Mouse (Mus musculus) forebrain, embryonic 11.5 days (tissue): ENCODE data around the gene Chrnb2. TPM values are rescaled to one million over a fixed set of nuclear protein-coding genes. Genes with fewer than 3 reads are reported as not detected.

Source experiments
- ATAC-seq: fragments of 200-750 bp; cut with Nextera tagmentation; replicated peaks from 2 replicates; pipeline ENCODE4 v1.8.0; 2017; ENCODE audit warnings: moderate TSS enrichment; ENCODE audit not compliant: low FRiP score
- DNase-seq: peaks from one replicate; pipeline ENCODE4 v3.0.0-alpha.2; 2017; ENCODE audit warnings: low spot score
- H3K27ac ChIP-seq: fragments of 300-500 bp; sonication (generic); 2 replicates; pipeline ENCODE4 v1.5.1; 2014; ENCODE audit warnings: low read depth, low read length
- H3K27me3 ChIP-seq: fragments of 300-500 bp; sonication (generic); 2 replicates; pipeline ENCODE4 v1.6.1; 2014; ENCODE audit warnings: mild to moderate bottlenecking, low read length, mixed read lengths; ENCODE audit not compliant: control insufficient read depth, insufficient read depth
- H3K36me3 ChIP-seq: fragments of 300-500 bp; sonication (generic); 2 replicates; pipeline ENCODE4 v1.6.1; 2014; ENCODE audit warnings: mild to moderate bottlenecking, low read length, moderate library complexity, mixed read lengths; ENCODE audit not compliant: control insufficient read depth, insufficient read depth
- H3K4me1 ChIP-seq: fragments of 300-500 bp; sonication (generic); replicated peaks from 2 replicates; pipeline ENCODE4 v1.6.1; 2014; ENCODE audit warnings: low read length, mixed read lengths; ENCODE audit not compliant: control insufficient read depth, insufficient read depth
- H3K4me2 ChIP-seq: fragments of 300-500 bp; sonication (generic); 2 replicates; pipeline ENCODE4 v1.6.1; 2014; ENCODE audit warnings: low read depth, mild to moderate bottlenecking, low read length, moderate library complexity, mixed read lengths; ENCODE audit not compliant: severe bottlenecking
- H3K4me3 ChIP-seq: fragments of 300-500 bp; sonication (generic); 2 replicates; pipeline ENCODE4 v1.5.1; 2014; ENCODE audit warnings: low read depth, low read length
- H3K9ac ChIP-seq: fragments of 300-500 bp; sonication (generic); 2 replicates; pipeline ENCODE4 v1.6.1; 2014; ENCODE audit warnings: low read length
- H3K9me3 ChIP-seq: fragments of 300-500 bp; sonication (generic); 2 replicates; pipeline ENCODE4 v1.6.1; 2016; ENCODE audit warnings: low read length, mixed read lengths; ENCODE audit not compliant: control insufficient read depth
- WGBS: fragments of 180-500 bp; shearing (Covaris S2); extraction: QIAGEN DNeasy Blood & Tissue Kit; methylation state at CpG from one replicate; pipeline ENCODE4 v1.1.7; 2014; 5-methylcytosine and 5-hydroxymethylcytosine counted together
- polyA plus RNA-seq: library from polyadenylated mRNA; unstranded; fragments of >200 nt; fragmentation: Nextera tagmentation; extraction: Ambion mirVana; gene quantifications from 2 replicates; pipeline ENCODE4 v1.2.1, GENCODE M21; 2014

The Chrnb2 gene
- polyA plus RNA-seq, 1 experiment from 2014 or later: 10.2 TPM

GRCm38 (mm10) chr3:89714359-89715206, 49.8 kb downstream of the Chrnb2 start, which contains the start of gene Adar:
Adar (plus strand) TSS chr3:89715022.
- ATAC-seq (peak; percentile 88), DNase-seq (peak; percentile 92)
- H3K36me3 ChIP-seq: no peaks in the 10 kb centered on the region
- 7% methylated on average over 28 of the region's 28 CpGs for WGBS
- H3K9me3 ChIP-seq: no peaks in the 10 kb centered on the region
- peak within 1 kb of the TSS; percentile 83 for H3K4me2 ChIP-seq
- H3K9ac ChIP-seq: peak within 1 kb of the TSS; percentile 91
- H3K4me3 ChIP-seq: peak within 1 kb of the TSS; percentile 95
- H3K4me1 ChIP-seq: peaks cover 7% of the 10 kb centered on the region; the same call in 1 of the 2 replicates
- H3K27me3 ChIP-seq: no peaks in the 10 kb centered on the region
- H3K27ac ChIP-seq: peak within 1 kb of the TSS; percentile 64; the same call in 1 of the 2 replicates

- WGBS: 84% methylated on average over 6 of the region's 6 CpGs
- ATAC-seq: no peak
- no peaks in the 10 kb centered on the region for H3K27me3 ChIP-seq
- H3K9me3 ChIP-seq: no peaks in the 10 kb centered on the region
- no peak overlapping the region for H3K27ac ChIP-seq
- no peaks in the 10 kb centered on the region for H3K36me3 ChIP-seq
- no peak overlapping the region for H3K4me3 ChIP-seq
- H3K4me2 ChIP-seq: no peak overlapping the region
- H3K4me1 ChIP-seq: no peaks in the 10 kb centered on the region
- H3K9ac ChIP-seq: no peak overlapping the region
- DNase-seq: no peak
Observed at GRCm38 (mm10) chr3:89704064-89704463, 60.4 kb downstream of the Chrnb2 start.

GRCm38 (mm10) chr3:89703596-89703995, 60.8 kb downstream of the Chrnb2 start:
- no peak for DNase-seq
- no peak overlapping the region for H3K4me2 ChIP-seq
- H3K4me3 ChIP-seq: no peak overlapping the region
- H3K9me3 ChIP-seq: no peaks in the 10 kb centered on the region
- ATAC-seq: no peak
- H3K4me1 ChIP-seq: no peaks in the 10 kb centered on the region
- no peaks in the 10 kb centered on the region for H3K27me3 ChIP-seq
- WGBS: 42% methylated on average over 3 of the region's 3 CpGs
- H3K9ac ChIP-seq: no peak overlapping the region
- H3K36me3 ChIP-seq: no peaks in the 10 kb centered on the region
- H3K27ac ChIP-seq: no peak overlapping the region

GRCm38 (mm10) chr3:89700461-89700860, 64.0 kb downstream of the Chrnb2 start:
- Histone ChIP-seq H3K4me3 (no peak overlapping the region), H3K4me1 (no peaks in the 10 kb centered on the region), H3K36me3 (no peaks in the 10 kb centered on the region), H3K9ac (no peak overlapping the region), H3K4me2 (no peak overlapping the region), H3K27me3 (no peaks in the 10 kb centered on the region), H3K9me3 (no peaks in the 10 kb centered on the region), H3K27ac (no peak overlapping the region)
- WGBS: 74% methylated on average over 11 of the region's 11 CpGs
- DNase-seq (no peak), ATAC-seq (no peak)

GRCm38 (mm10) chr3:89698958-89699357, 65.5 kb downstream of the Chrnb2 start:
- Histone ChIP-seq H3K27me3 (no peaks in the 10 kb centered on the region), H3K4me1 (no peaks in the 10 kb centered on the region), H3K4me2 (no peak overlapping the region), H3K9me3 (no peaks in the 10 kb centered on the region), H3K4me3 (no peak overlapping the region), H3K36me3 (no peaks in the 10 kb centered on the region), H3K9ac (no peak overlapping the region), H3K27ac (no peak overlapping the region)
- no peak for ATAC-seq
- DNase-seq: no peak
- 90% methylated on average over 1 of the region's 1 CpGs for WGBS

Other genes with a start within 250 kb of the Chrnb2 start
- 1.3 and 1.8 TPM in 2 replicates for gene Kcnn3, start 244.5 kb downstream of the Chrnb2 start, polyA plus RNA-seq
- gene Adar, start 49.6 kb downstream of the Chrnb2 start, polyA plus RNA-seq: 22.4 and 23.2 TPM in 2 replicates
- 20.7 and 25.4 TPM in 2 replicates for gene Ube2q1, start 9.0 kb upstream of the Chrnb2 start, polyA plus RNA-seq
- 2.0 and 2.4 TPM in 2 replicates for gene She, start 66.7 kb upstream of the Chrnb2 start, polyA plus RNA-seq
- 0.15 and 0.27 TPM in 2 replicates for gene Il6ra, start 148.6 kb upstream of the Chrnb2 start, polyA plus RNA-seq
- gene Atp8b2, start 198.9 kb upstream of the Chrnb2 start, polyA plus RNA-seq: 14.9 and 15.4 TPM in 2 replicates
- 168 and 174 TPM in 2 replicates for gene Hax1, start 234.1 kb upstream of the Chrnb2 start, polyA plus RNA-seq